Mouse (Mus musculus): ENCODE measurements around the gene Ndufaf1. TPM values are rescaled to one million over a fixed set of nuclear protein-coding genes. Genes with fewer than 3 reads are reported as not detected.
"Not testable (repeated sequence)": the region's sequence is repeated elsewhere in the genome, so short reads cannot be mapped to it uniquely, and the experiment has no call there.

The Ndufaf1 gene
- polyA plus RNA-seq, 1 experiment: 5.0 TPM

DNA sequence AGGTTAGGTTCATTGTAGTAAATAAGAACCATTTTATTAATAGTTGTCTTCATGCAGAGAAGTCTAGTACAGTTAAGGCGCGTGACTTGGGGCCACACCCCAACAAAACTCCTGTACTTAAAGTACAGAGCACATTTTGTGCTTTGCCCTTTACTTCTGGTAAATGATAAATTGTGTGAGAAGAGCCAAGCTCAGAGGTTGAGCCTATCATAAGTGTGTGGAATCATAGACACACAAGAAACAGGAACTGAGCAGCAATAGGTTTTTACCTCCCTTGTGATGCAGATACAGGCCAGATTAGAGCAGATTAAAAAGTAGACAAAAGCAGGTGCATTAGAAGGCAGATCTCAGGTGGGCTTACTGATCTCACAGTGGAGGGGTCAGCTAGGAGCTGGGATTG, 41.3 kb downstream of the Ndufaf1 start:
- no peak for DNase-seq
- H3K4me3 ChIP-seq (ENCODE audit: control insufficient read depth, insufficient read depth, low read length): no peak overlapping the region
- H3K4me1 ChIP-seq (replicated peaks; ENCODE audit: control insufficient read depth, insufficient read depth, low read length): peaks cover 3% of the 10 kb centered on the region
- H3K27me3 ChIP-seq (ENCODE audit: control insufficient read depth, insufficient read depth, low read length): no peaks in the 10 kb centered on the region
- H3K27ac ChIP-seq (ENCODE audit: control insufficient read depth, insufficient read depth, low read length): no peak overlapping the region
- 97% methylated on average over 2 of the region's 2 CpGs for WGBS
- peaks cover 26% of the 10 kb centered on the region for H3K36me3 ChIP-seq (ENCODE audit: control insufficient read depth, insufficient read depth, low read length)
- no peak for TF ChIP-seq POLR2A (IDR thresholded peaks at IDR 0.05; ENCODE audit: control insufficient read depth, extremely low read depth, insufficient read depth, low read length, poor library complexity)

DNA sequence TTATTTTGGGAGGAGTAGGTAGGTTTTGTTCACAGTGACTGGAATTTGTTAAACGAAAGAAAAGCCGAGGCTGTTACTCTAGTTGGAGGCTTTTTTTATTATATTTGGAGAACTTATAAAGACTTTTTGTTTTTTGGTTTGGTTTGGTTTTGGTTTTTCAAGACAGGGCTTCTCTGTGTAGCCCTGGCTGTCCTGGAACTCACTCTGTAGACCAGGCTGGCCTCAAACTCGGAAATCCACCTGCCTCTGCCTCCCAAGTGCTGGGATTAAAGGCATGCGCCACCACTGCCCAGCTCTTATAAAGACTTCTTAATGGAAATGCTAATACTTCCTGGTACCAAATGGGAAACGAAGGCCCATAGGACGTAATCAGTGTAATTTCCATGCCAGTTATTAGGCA, 43.6 kb downstream of the Ndufaf1 start:
- not testable (repeated sequence) for DNase-seq; H3K27ac ChIP-seq (ENCODE audit: control insufficient read depth, insufficient read depth, low read length); H3K36me3 ChIP-seq (ENCODE audit: control insufficient read depth, insufficient read depth, low read length); H3K27me3 ChIP-seq (ENCODE audit: control insufficient read depth, insufficient read depth, low read length); H3K4me1 ChIP-seq (replicated peaks; ENCODE audit: control insufficient read depth, insufficient read depth, low read length)
- WGBS: 3% methylated on average over 6 of the region's 6 CpGs
- peak overlapping the region; percentile 67 for H3K4me3 ChIP-seq (ENCODE audit: control insufficient read depth, insufficient read depth, low read length)

- Histone ChIP-seq H3K36me3 (ENCODE audit: control insufficient read depth, insufficient read depth, low read length) (no peaks in the 10 kb centered on the region), H3K27ac (ENCODE audit: control insufficient read depth, insufficient read depth, low read length) (no peak within 1 kb of the TSS; the same call in 1 of the 2 replicates), H3K4me1 (replicated peaks; ENCODE audit: control insufficient read depth, insufficient read depth, low read length) (peaks cover 3% of the 10 kb centered on the region), H3K4me3 (ENCODE audit: control insufficient read depth, insufficient read depth, low read length) (peak within 1 kb of the TSS; percentile 68), H3K27me3 (ENCODE audit: control insufficient read depth, insufficient read depth, low read length) (no peaks in the 10 kb centered on the region)
- peak; percentile 95 for DNase-seq
- under 1% methylated on average over 55 of the region's 55 CpGs for WGBS
- no peak; the same call in 1 of the 2 replicates for TF ChIP-seq CTCF (IDR thresholded peaks at IDR 0.05; ENCODE audit: borderline replicate concordance, control insufficient read depth, extremely low read depth, insufficient read depth, low read length, poor library complexity)
- peak; percentile 44; the same call in 1 of the 2 replicates for TF ChIP-seq POLR2A (IDR thresholded peaks at IDR 0.05; ENCODE audit: control insufficient read depth, extremely low read depth, insufficient read depth, low read length, poor library complexity)
Measured at GRCm38 (mm10) chr2:119618199-119618982, 44.2 kb downstream of the Ndufaf1 start, which contains the start of the genes Nusap1 and Oip5. Nusap1 (plus strand) TSS chr2:119618298. Oip5 (minus strand) TSS chr2:119618469.

DNA sequence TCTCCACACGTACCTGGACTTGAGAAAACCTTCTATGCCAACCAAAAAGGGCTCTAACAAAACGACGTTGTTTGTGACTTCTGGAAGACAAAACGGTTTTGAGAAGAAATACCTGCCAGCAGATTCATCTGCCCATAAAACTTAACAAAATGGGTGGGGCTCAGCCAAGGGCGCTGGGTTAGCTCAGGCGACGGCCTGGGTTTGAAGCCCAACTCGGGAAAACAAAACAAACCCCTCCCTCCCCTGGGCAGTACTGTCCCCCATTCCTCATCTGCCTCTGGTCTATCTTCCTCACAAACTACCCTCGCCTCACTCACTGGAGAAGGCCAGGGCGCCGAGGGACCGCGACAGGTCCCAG, 44.8 kb downstream of the Ndufaf1 start:
- under 1% methylated on average over 13 of the region's 13 CpGs for WGBS
- Histone ChIP-seq H3K4me3 (ENCODE audit: control insufficient read depth, insufficient read depth, low read length) (peak overlapping the region; percentile 68), H3K27me3 (ENCODE audit: control insufficient read depth, insufficient read depth, low read length) (no peaks in the 10 kb centered on the region), H3K4me1 (replicated peaks; ENCODE audit: control insufficient read depth, insufficient read depth, low read length) (peaks cover 3% of the 10 kb centered on the region), H3K36me3 (ENCODE audit: control insufficient read depth, insufficient read depth, low read length) (no peaks in the 10 kb centered on the region), H3K27ac (ENCODE audit: control insufficient read depth, insufficient read depth, low read length) (no peak overlapping the region; the same call in 1 of the 2 replicates)
- TF ChIP-seq CTCF (IDR thresholded peaks at IDR 0.05; ENCODE audit: borderline replicate concordance, control insufficient read depth, extremely low read depth, insufficient read depth, low read length, poor library complexity): no peak
- no peak for TF ChIP-seq POLR2A (IDR thresholded peaks at IDR 0.05; ENCODE audit: control insufficient read depth, extremely low read depth, insufficient read depth, low read length, poor library complexity)
- DNase-seq: no peak

DNA sequence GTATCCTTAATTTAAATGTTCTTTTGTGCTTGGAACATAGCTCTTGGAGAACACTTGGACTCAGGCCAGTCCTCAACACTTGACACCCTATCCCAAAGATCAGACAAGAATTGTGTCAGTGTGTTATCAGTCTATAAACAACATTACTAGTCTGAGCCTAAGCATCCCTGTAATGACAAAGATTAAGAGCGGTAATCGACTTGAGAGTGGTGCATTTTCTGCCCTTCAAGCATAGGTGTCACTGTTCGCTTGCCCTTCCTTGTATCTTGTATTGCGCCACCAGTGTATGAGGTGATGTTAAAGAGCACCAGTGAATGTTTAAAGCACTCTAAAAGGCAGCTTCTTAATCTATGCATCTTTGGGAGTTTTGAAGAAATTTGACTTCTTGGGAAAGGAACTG, 55.6 kb downstream of the Ndufaf1 start:
- no peak overlapping the region for H3K27ac ChIP-seq (ENCODE audit: control insufficient read depth, insufficient read depth, low read length)
- H3K4me3 ChIP-seq (ENCODE audit: control insufficient read depth, insufficient read depth, low read length): no peak overlapping the region
- peaks cover 53% of the 10 kb centered on the region for H3K36me3 ChIP-seq (ENCODE audit: control insufficient read depth, insufficient read depth, low read length)
- no peaks in the 10 kb centered on the region for H3K27me3 ChIP-seq (ENCODE audit: control insufficient read depth, insufficient read depth, low read length)
- TF ChIP-seq POLR2A (IDR thresholded peaks at IDR 0.05; ENCODE audit: control insufficient read depth, extremely low read depth, insufficient read depth, low read length, poor library complexity) (no peak), CTCF (IDR thresholded peaks at IDR 0.05; ENCODE audit: borderline replicate concordance, control insufficient read depth, extremely low read depth, insufficient read depth, low read length, poor library complexity) (no peak)
- WGBS: 87% methylated on average over 4 of the region's 4 CpGs
- H3K4me1 ChIP-seq (replicated peaks; ENCODE audit: control insufficient read depth, insufficient read depth, low read length): no peaks in the 10 kb centered on the region
- DNase-seq: no peak

Other genes with a start within 250 kb of the Ndufaf1 start
- gene Ino80, start 185.1 kb downstream of the Ndufaf1 start, polyA plus RNA-seq (2012; rRNA removed): 16.1 and 17.4 TPM in 2 replicates
- gene Exd1, start 115.2 kb downstream of the Ndufaf1 start, polyA plus RNA-seq (2012; rRNA removed): 0.08 and 0.15 TPM in 2 replicates
- 78.5 and 86.2 TPM in 2 replicates for gene Chp1, start 115.1 kb downstream of the Ndufaf1 start, polyA plus RNA-seq (2012; rRNA removed)
- 11.1 and 13.5 TPM in 2 replicates for gene Nusap1, start 44.5 kb downstream of the Ndufaf1 start, polyA plus RNA-seq (2012; rRNA removed)
- 21.8 and 30.0 TPM in 2 replicates for gene Oip5, start 44.4 kb downstream of the Ndufaf1 start, polyA plus RNA-seq (2012; rRNA removed)
- 17.3 and 21.0 TPM in 2 replicates for gene Rtf1, start 12.2 kb upstream of the Ndufaf1 start, polyA plus RNA-seq (2012; rRNA removed)
- 4.8 and 4.9 TPM in 2 replicates for gene Itpka, start 79.5 kb upstream of the Ndufaf1 start, polyA plus RNA-seq (2012; rRNA removed)
- gene Ltk, start 97.6 kb upstream of the Ndufaf1 start, polyA plus RNA-seq (2012; rRNA removed): 11.5 and 13.0 TPM in 2 replicates
- 54.6 and 64.4 TPM in 2 replicates for gene Rpap1, start 124.7 kb upstream of the Ndufaf1 start, polyA plus RNA-seq (2012; rRNA removed)
- 6.5 and 7.1 TPM in 2 replicates for gene Tyro3, start 134.9 kb upstream of the Ndufaf1 start, polyA plus RNA-seq (2012; rRNA removed)
- 47.4 and 50.6 TPM in 2 replicates for gene Mga, start 234.4 kb upstream of the Ndufaf1 start, polyA plus RNA-seq (2012; rRNA removed)